ENCODE assay signal across 8 mouse cellular contexts in genomic region chr16:31506665-31507456, GRCm38 (mm10).
DNase-seq lines count a peak whose midpoint lies in the region; ATAC-seq and TF ChIP-seq lines count a peak whose summit lies in the region.

No protein-coding gene starts in this region.

- peak; percentile 32 for DNase-seq in gastrocnemius, adult 18-20 months (ENCODE audit: low spot score)
- DNase-seq in gastrocnemius, postnatal 4 days (ENCODE audit: low spot score in 2 of 2) = no peak
- DNase-seq in MEL (ENCODE audit: low read depth, low spot score) = peak; percentile 90
- peak; percentile 79 for DNase-seq in fibroblast of lung, adult 2 months (ENCODE audit: low read depth)
- no peak for DNase-seq in cerebellum, postnatal 10 days
- DNase-seq in layer of hippocampus, postnatal 25 days (ENCODE audit: extremely low spot score in 1 of 2, low spot score in 1 of 2) = no peak

- H3K4me2 ChIP-seq in limb, embryonic 13.5 days (replicated peaks) = peak overlapping the region; percentile 23; the same call in 1 of the 2 replicates
- H3K4me2 ChIP-seq in stomach, embryonic 16.5 days (ENCODE audit: low read depth, low read length) = peak overlapping the region; percentile 42

- no peak for TF ChIP-seq CTCF in MEL (IDR thresholded peaks at IDR 0.05 in 2 of 3, conservative IDR thresholded peaks at IDR 0.05 in 1 of 3; ENCODE audit: control insufficient read depth in 1 of 3, insufficient read depth in 1 of 3, low read depth in 2 of 3, low read length in 3 of 3, poor library complexity in 1 of 3, severe bottlenecking in 1 of 3)

- peak overlapping the region; percentile 52 for H3K9ac ChIP-seq in MEL (ENCODE audit: control insufficient read depth, low read depth, low read length, poor library complexity, severe bottlenecking)
- no peak overlapping the region for H3K9ac ChIP-seq in limb, embryonic 13.5 days
- peak overlapping the region; percentile 28; the same call in 1 of the 2 replicates for H3K9ac ChIP-seq in stomach, embryonic 16.5 days (ENCODE audit: low read length)

- peaks cover 0 to 3% of the 10 kb centered on the region in 2 experiments; a peak in 1 of 4 replicates for H3K4me1 ChIP-seq in MEL (ENCODE audit: control insufficient read depth in 1 of 2, insufficient read depth in 2 of 2, low read length in 2 of 2)
- peaks cover 75% of the 10 kb centered on the region for H3K4me1 ChIP-seq in limb, embryonic 13.5 days
- H3K4me1 ChIP-seq in stomach, embryonic 16.5 days (ENCODE audit: control insufficient read depth, insufficient read depth, low read length) = peaks cover 23% of the 10 kb centered on the region

- TF ChIP-seq EP300 in MEL (IDR thresholded peaks at IDR 0.05; ENCODE audit: low read depth in 1 of 2, low read length in 2 of 2) = no peak

- peaks cover 0 to 4% of the 10 kb centered on the region in 2 experiments; a peak in 1 of 4 replicates for H3K36me3 ChIP-seq in MEL (ENCODE audit: control insufficient read depth in 1 of 2, insufficient read depth in 2 of 2, low read length in 2 of 2)
- no peaks in the 10 kb centered on the region for H3K36me3 ChIP-seq in limb, embryonic 13.5 days
- H3K36me3 ChIP-seq in stomach, embryonic 16.5 days (ENCODE audit: control insufficient read depth, insufficient read depth, low read length) = no peaks in the 10 kb centered on the region

- peak overlapping the region; percentile 62 for H3K27ac ChIP-seq in MEL (ENCODE audit: control insufficient read depth, low read depth, low read length)
- peak overlapping the region; percentile 52; the same call in 1 of the 2 replicates for H3K27ac ChIP-seq in limb, embryonic 13.5 days
- peak overlapping the region; percentile 97 for H3K27ac ChIP-seq in stomach, embryonic 16.5 days (ENCODE audit: low read length)

- H3K27me3 ChIP-seq in MEL (ENCODE audit: control insufficient read depth in 1 of 2, insufficient read depth in 2 of 2, low read length in 2 of 2) = no peaks in the 10 kb centered on the region
- no peaks in the 10 kb centered on the region for H3K27me3 ChIP-seq in limb, embryonic 13.5 days
- no peaks in the 10 kb centered on the region for H3K27me3 ChIP-seq in stomach, embryonic 16.5 days (ENCODE audit: control insufficient read depth, insufficient read depth, low read length)

- TF ChIP-seq POLR2A in MEL (IDR thresholded peaks at IDR 0.05; ENCODE audit: control insufficient read depth in 1 of 2, insufficient read depth in 1 of 2, low read depth in 1 of 2, low read length in 2 of 2, poor library complexity in 1 of 2) = peak; percentile 33 to 83; a peak in 3 of 4 replicates

- H3K79me2 ChIP-seq in MEL (ENCODE audit: control insufficient read depth, insufficient read depth, low read length, poor library complexity) = no peaks in the 10 kb centered on the region

- H3K9me3 ChIP-seq in MEL (replicated peaks; ENCODE audit: insufficient read depth, low read length) = no peaks in the 10 kb centered on the region
- no peaks in the 10 kb centered on the region for H3K9me3 ChIP-seq in limb, embryonic 13.5 days
- H3K9me3 ChIP-seq in stomach, embryonic 16.5 days (replicated peaks; ENCODE audit: control insufficient read depth, low read length) = no peaks in the 10 kb centered on the region

- no peak for TF ChIP-seq RAD21 in MEL (IDR thresholded peaks at IDR 0.05; ENCODE audit: low read depth, low read length)

- peak overlapping the region; percentile 40 to 56 for H3K4me3 ChIP-seq in MEL (ENCODE audit: control insufficient read depth in 1 of 2, insufficient read depth in 1 of 2, low read depth in 2 of 2, low read length in 2 of 2)
- no peak overlapping the region for H3K4me3 ChIP-seq in limb, embryonic 13.5 days
- H3K4me3 ChIP-seq in stomach, embryonic 16.5 days (replicated peaks; ENCODE audit: low read length) = no peak overlapping the region

- 47% methylated on average over 10 of the region's 10 CpGs for WGBS in limb, embryonic 13.5 days
- 41% methylated on average over 10 of the region's 10 CpGs for WGBS in stomach, embryonic 16.5 days

- ATAC-seq in limb, embryonic 13.5 days (ENCODE audit: low FRiP score, low read depth) = no peak
- ATAC-seq in stomach, embryonic 16.5 days (ENCODE audit: insufficient read depth, low FRiP score) = peak; percentile 88

TF ChIP-seq in MEL, 35 proteins besides CTCF, POLR2A, EP300 and RAD21:
- TF ChIP-seq NELFE (IDR thresholded peaks at IDR 0.05; ENCODE audit: low read depth, low read length) (peak; percentile 72), HCFC1 (IDR thresholded peaks at IDR 0.05; ENCODE audit: low read depth, low read length) (no peak), ZMIZ1 (IDR thresholded peaks at IDR 0.05; ENCODE audit: low read depth, low read length) (peak; percentile 55; the same call in 1 of the 2 replicates), MYC (IDR thresholded peaks at IDR 0.05; ENCODE audit: low read depth, low read length) (peak; percentile 55; the same call in 1 of the 2 replicates), SIN3A (IDR thresholded peaks at IDR 0.05; ENCODE audit: low read length) (peak; percentile 66), GABPA (IDR thresholded peaks at IDR 0.05; ENCODE audit: low read depth, low read length) (no peak), TBP (IDR thresholded peaks at IDR 0.05; ENCODE audit: low read depth, low read length) (peak; percentile 64), KAT2A (conservative IDR thresholded peaks at IDR 0.05; ENCODE audit: low read depth, low read length) (no peak), MAX (IDR thresholded peaks at IDR 0.05; ENCODE audit: low read length) (no peak; the same call in 1 of the 2 replicates), MYB (IDR thresholded peaks at IDR 0.05; ENCODE audit: low read depth, low read length) (no peak), MAFK (IDR thresholded peaks at IDR 0.05; ENCODE audit: borderline replicate concordance, low read depth, low read length) (no peak), GATA1 (IDR thresholded peaks at IDR 0.05; ENCODE audit: low read depth, low read length) (no peak), E2F4 (IDR thresholded peaks at IDR 0.05; ENCODE audit: borderline replicate concordance, low read depth, low read length) (peak; percentile 48; the same call in 1 of the 2 replicates), USF2 (IDR thresholded peaks at IDR 0.05; ENCODE audit: borderline replicate concordance in 1 of 2, insufficient read depth in 1 of 2, low read depth in 1 of 2, low read length in 2 of 2) (no peak), SMC3 (IDR thresholded peaks at IDR 0.05; ENCODE audit: low read depth, low read length) (no peak), CHD2 (IDR thresholded peaks at IDR 0.05; ENCODE audit: low read length) (no peak), ETS1 (IDR thresholded peaks at IDR 0.05; ENCODE audit: low read depth, low read length) (no peak)

Comparison
In these comparisons a context has a peak if more than half of its experiments do, and no peak if none do; other contexts are left out.
1. DNase-seq: peak in gastrocnemius, adult 18-20 months (single experiment), MEL (single experiment) and fibroblast of lung, adult 2 months (single experiment); none in gastrocnemius, postnatal 4 days (0 of 2), cerebellum, postnatal 10 days (0 of 2) and layer of hippocampus, postnatal 25 days (0 of 2).
2. H3K4me3 ChIP-seq: peak in MEL (2 of 2); none in limb, embryonic 13.5 days (single experiment) and stomach, embryonic 16.5 days (single experiment).
3. Peak in every context shown above with its lines, with median percentiles within 50 percentile points of each other: H3K27ac ChIP-seq.